Mouse (Mus musculus): Measurements from ENCODE around the gene Acvrl1. TPM values are rescaled to one million over a fixed set of nuclear protein-coding genes. Genes with fewer than 3 reads are reported as not detected.

The Acvrl1 gene
- total RNA-seq, 2 experiments from 2014 or later, result 13.8 to 15.1 TPM

GRCm38 (mm10) chr15:101132761-101133160, 4.4 kb downstream of the Acvrl1 start:
- peak overlapping the region; percentile 47; the same call in 1 of the 2 replicates for H3K27ac ChIP-seq

GRCm38 (mm10) chr15:101133993-101134704, 5.8 kb downstream of the Acvrl1 start:
- intact Hi-C loops (cut with DNase I), result no loop called here
- no peak for TF ChIP-seq CTCF (IDR thresholded peaks at IDR 0.05)
- Histone ChIP-seq H3K27ac (peak overlapping the region; percentile 47; the same call in 1 of the 2 replicates), H3K4me3 (peak overlapping the region; percentile 13; the same call in 1 of the 2 replicates)
- DNase-seq (ENCODE audit: extremely low spot score in 1 of 2, low spot score in 2 of 2), result no peak

More at GRCm38 (mm10) chr15:101132761-101133160, 4.4 kb downstream of the Acvrl1 start:
- no peak for DNase-seq (ENCODE audit: extremely low spot score in 1 of 2, low spot score in 2 of 2)
- intact Hi-C loops (cut with DNase I), result no loop called here
- no peak for TF ChIP-seq CTCF (IDR thresholded peaks at IDR 0.05)
- no peak overlapping the region for H3K4me3 ChIP-seq

GRCm38 (mm10) chr15:101135405-101135804, 7.1 kb downstream of the Acvrl1 start:
- Histone ChIP-seq H3K27ac (peak overlapping the region; percentile 11; the same call in 1 of the 2 replicates), H3K4me3 (peak overlapping the region; percentile 10; the same call in 1 of the 2 replicates)
- DNase-seq (ENCODE audit: extremely low spot score in 1 of 2, low spot score in 2 of 2), result no peak
- TF ChIP-seq CTCF (IDR thresholded peaks at IDR 0.05), result no peak
- intact Hi-C loops (cut with DNase I), result no loop called here

- no peak for TF ChIP-seq CTCF (IDR thresholded peaks at IDR 0.05)
- intact Hi-C loops (cut with DNase I), result no loop called here
- H3K27ac ChIP-seq, result no peak overlapping the region
- no peak for DNase-seq (ENCODE audit: extremely low spot score in 1 of 2, low spot score in 2 of 2)
- no peak overlapping the region for H3K4me3 ChIP-seq
These were observed 9.1 kb downstream of the Acvrl1 start for GRCm38 (mm10) chr15:101137455-101137854.

- Histone ChIP-seq H3K4me3 (no peak overlapping the region), H3K27ac (no peak overlapping the region)
- intact Hi-C loops (cut with DNase I), result no loop called here
- no peak for DNase-seq (ENCODE audit: extremely low spot score in 1 of 2, low spot score in 2 of 2)
- no peak for TF ChIP-seq CTCF (IDR thresholded peaks at IDR 0.05)
These were observed 10.4 kb downstream of the Acvrl1 start for GRCm38 (mm10) chr15:101138675-101139074.

GRCm38 (mm10) chr15:101139885-101140284, 11.6 kb downstream of the Acvrl1 start:
- DNase-seq (ENCODE audit: extremely low spot score in 1 of 2, low spot score in 2 of 2), result no peak
- intact Hi-C loops (cut with DNase I), result no loop called here
- TF ChIP-seq CTCF (IDR thresholded peaks at IDR 0.05), result no peak
- no peak overlapping the region for H3K27ac ChIP-seq
- H3K4me3 ChIP-seq, result no peak overlapping the region

GRCm38 (mm10) chr15:101140587-101140986, 12.3 kb downstream of the Acvrl1 start:
- Histone ChIP-seq H3K4me3 (no peak overlapping the region), H3K27ac (no peak overlapping the region)
- intact Hi-C loops (cut with DNase I), result no loop called here
- DNase-seq (ENCODE audit: extremely low spot score in 1 of 2, low spot score in 2 of 2), result no peak
- no peak for TF ChIP-seq CTCF (IDR thresholded peaks at IDR 0.05)

GRCm38 (mm10) chr15:101141061-101141541, 12.8 kb downstream of the Acvrl1 start:
- intact Hi-C loops (cut with DNase I), result no loop called here
- Histone ChIP-seq H3K27ac (no peak overlapping the region), H3K4me3 (no peak overlapping the region)
- no peak for DNase-seq (ENCODE audit: extremely low spot score in 1 of 2, low spot score in 2 of 2)
- TF ChIP-seq CTCF (IDR thresholded peaks at IDR 0.05), result no peak

- no peak for TF ChIP-seq CTCF (IDR thresholded peaks at IDR 0.05)
- no peak overlapping the region for H3K27ac ChIP-seq
- intact Hi-C loops (cut with DNase I), result no loop called here
- DNase-seq (ENCODE audit: extremely low spot score in 1 of 2, low spot score in 2 of 2), result no peak
- H3K4me3 ChIP-seq, result no peak overlapping the region
These were observed 14.3 kb downstream of the Acvrl1 start for GRCm38 (mm10) chr15:101142672-101143071.

GRCm38 (mm10) chr15:101143494-101143893, 15.2 kb downstream of the Acvrl1 start:
- no peak overlapping the region for H3K4me3 ChIP-seq
- intact Hi-C loops (cut with DNase I), result no loop called here
- no peak for DNase-seq (ENCODE audit: extremely low spot score in 1 of 2, low spot score in 2 of 2)
- peak overlapping the region; percentile 36; the same call in 1 of the 2 replicates for H3K27ac ChIP-seq
- no peak for TF ChIP-seq CTCF (IDR thresholded peaks at IDR 0.05)

- intact Hi-C loops (cut with DNase I), result no loop called here
- no peak for DNase-seq (ENCODE audit: extremely low spot score in 1 of 2, low spot score in 2 of 2)
- no peak for TF ChIP-seq CTCF (IDR thresholded peaks at IDR 0.05)
- Histone ChIP-seq H3K4me3 (no peak overlapping the region), H3K27ac (no peak overlapping the region)
These were observed 15.9 kb downstream of the Acvrl1 start for GRCm38 (mm10) chr15:101144176-101144575.

GRCm38 (mm10) chr15:101144779-101145178, 16.5 kb downstream of the Acvrl1 start:
- intact Hi-C loops (cut with DNase I), result loop anchor here (1.0 kb wide), 1 partner anchor 30 kb away; the partner anchor contains the start of gene Acvr1b
- Histone ChIP-seq H3K4me3 (no peak overlapping the region), H3K27ac (no peak overlapping the region)
- DNase-seq (ENCODE audit: extremely low spot score in 1 of 2, low spot score in 2 of 2), result no peak
- no peak for TF ChIP-seq CTCF (IDR thresholded peaks at IDR 0.05)

Measured in left cerebral cortex, adult 2 months (tissue).